Mouse (Mus musculus): ENCODE measurements around the gene Primpol. TPM values are rescaled to one million over a fixed set of nuclear protein-coding genes. Genes with fewer than 3 reads are reported as not detected.

Gene Primpol
- 11.2 and 14.2 TPM in 2 replicates for polyA plus RNA-seq (2016; fragmentation: Nextera tagmentation; extraction: Ambion mirVana)

GRCm38 (mm10) chr8:46616879-46617689 is at the start of gene Primpol, which contains the start of gene Casp3:
Gene Primpol, minus strand, starts transcription at chr8:46617212.
Gene Casp3, plus strand, starts transcription at chr8:46617291.
- H3K4me2 ChIP-seq, result peak within 1 kb of the TSS; percentile 88
- ATAC-seq (ENCODE audit: insufficient number of reproducible peaks, low FRiP score), result peak; percentile 98

DNA sequence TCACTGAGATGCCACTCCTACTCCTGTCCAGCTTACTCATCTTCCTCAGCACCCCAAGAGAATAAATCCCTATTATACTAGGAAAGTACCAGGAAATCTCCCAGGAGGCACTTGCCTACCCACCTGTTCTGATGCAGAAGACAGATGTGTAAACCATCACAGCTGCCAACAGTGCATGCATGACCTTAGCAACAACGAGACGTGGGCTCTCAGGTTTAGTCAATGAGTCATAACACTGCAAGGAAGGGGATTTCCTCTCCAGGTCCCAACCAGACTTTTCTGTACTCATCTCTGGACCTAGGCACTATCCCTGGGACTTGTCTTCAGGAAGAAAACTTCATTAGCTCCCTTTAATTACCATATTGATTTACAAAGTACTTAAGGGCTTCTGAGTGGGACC is 38.9 kb upstream of the Primpol start:
- no peaks in the 10 kb centered on the region for H3K9me3 ChIP-seq (replicated peaks)
- H3K4me2 ChIP-seq, result no peak overlapping the region
- H3K27me3 ChIP-seq (replicated peaks), result no peaks in the 10 kb centered on the region
- H3K36me3 ChIP-seq, result no peaks in the 10 kb centered on the region
- no peaks in the 10 kb centered on the region for H3K4me1 ChIP-seq (replicated peaks)
- no peak overlapping the region for H3K4me3 ChIP-seq
- no peak overlapping the region for H3K9ac ChIP-seq
- no peak for ATAC-seq (ENCODE audit: insufficient number of reproducible peaks, low FRiP score)
- 75% methylated on average over 2 of the region's 2 CpGs for WGBS
- H3K27ac ChIP-seq (ENCODE audit: poor library complexity, severe bottlenecking), result no peak overlapping the region

More at GRCm38 (mm10) chr8:46616879-46617689, at the start of gene Primpol, which contains the start of gene Casp3:
- H3K4me3 ChIP-seq, result peak within 1 kb of the TSS; percentile 81
- H3K27me3 ChIP-seq (replicated peaks), result no peaks in the 10 kb centered on the region
- peak within 1 kb of the TSS; percentile 79 for H3K9ac ChIP-seq
- H3K27ac ChIP-seq (ENCODE audit: poor library complexity, severe bottlenecking), result peak within 1 kb of the TSS; percentile 83
- peaks cover 19% of the 10 kb centered on the region for H3K4me1 ChIP-seq (replicated peaks)
- under 1% methylated on average over 53 of the region's 54 CpGs for WGBS
- no peaks in the 10 kb centered on the region for H3K36me3 ChIP-seq
- H3K9me3 ChIP-seq (replicated peaks), result no peaks in the 10 kb centered on the region

DNA sequence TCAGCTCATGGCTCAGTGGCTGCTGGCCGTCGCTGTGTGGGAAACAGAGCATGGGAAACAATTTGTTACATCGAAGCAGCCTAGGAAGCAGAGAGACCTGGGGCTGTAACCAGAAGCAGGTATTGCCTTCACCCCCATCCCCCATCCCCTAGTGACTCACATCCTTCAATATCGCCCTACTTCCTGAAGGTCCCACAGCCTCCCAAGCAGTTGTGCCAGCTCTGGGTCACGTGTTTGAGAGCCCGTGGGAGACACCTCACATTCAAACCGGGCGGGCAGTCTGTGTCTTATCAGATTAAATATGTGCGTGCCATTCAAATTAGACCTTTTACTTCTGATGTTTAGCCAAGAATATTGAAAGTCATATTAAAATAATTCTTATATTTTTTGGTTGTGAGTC is 34.9 kb upstream of the Primpol start:
- 60% methylated on average over 9 of the region's 9 CpGs for WGBS
- no peaks in the 10 kb centered on the region for H3K9me3 ChIP-seq (replicated peaks)
- no peak overlapping the region for H3K27ac ChIP-seq (ENCODE audit: poor library complexity, severe bottlenecking)
- no peak overlapping the region for H3K4me3 ChIP-seq
- H3K4me2 ChIP-seq, result no peak overlapping the region
- no peaks in the 10 kb centered on the region for H3K4me1 ChIP-seq (replicated peaks)
- no peaks in the 10 kb centered on the region for H3K36me3 ChIP-seq
- no peak overlapping the region for H3K9ac ChIP-seq
- ATAC-seq (ENCODE audit: insufficient number of reproducible peaks, low FRiP score), result no peak
- H3K27me3 ChIP-seq (replicated peaks), result no peaks in the 10 kb centered on the region

DNA sequence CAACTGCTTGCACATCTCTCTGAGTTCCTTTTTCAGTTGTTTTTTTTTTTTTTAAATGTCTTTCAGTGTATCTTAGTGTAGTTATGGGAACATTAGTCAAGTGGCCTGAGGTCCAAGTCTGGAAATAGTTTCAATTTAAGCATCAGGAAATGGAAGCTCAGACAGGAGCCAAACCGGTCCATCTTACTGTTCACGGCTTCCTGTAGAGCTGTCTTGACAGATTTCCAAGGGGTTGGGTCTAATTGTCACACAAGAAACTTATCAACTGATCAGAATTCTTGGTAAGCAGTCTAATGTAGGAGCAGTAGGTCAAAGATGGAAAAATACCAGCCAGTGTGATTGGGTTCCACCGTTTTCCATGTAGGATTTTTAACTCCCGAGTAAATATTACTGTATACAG is 31.4 kb upstream of the Primpol start:
- Histone ChIP-seq H3K9ac (no peak overlapping the region), H3K27me3 (replicated peaks) (no peaks in the 10 kb centered on the region), H3K4me1 (replicated peaks) (no peaks in the 10 kb centered on the region), H3K4me3 (no peak overlapping the region), H3K4me2 (no peak overlapping the region), H3K9me3 (replicated peaks) (no peaks in the 10 kb centered on the region), H3K27ac (ENCODE audit: poor library complexity, severe bottlenecking) (no peak overlapping the region), H3K36me3 (no peaks in the 10 kb centered on the region)
- 76% methylated on average over 4 of the region's 4 CpGs for WGBS
- ATAC-seq (ENCODE audit: insufficient number of reproducible peaks, low FRiP score), result no peak

DNA sequence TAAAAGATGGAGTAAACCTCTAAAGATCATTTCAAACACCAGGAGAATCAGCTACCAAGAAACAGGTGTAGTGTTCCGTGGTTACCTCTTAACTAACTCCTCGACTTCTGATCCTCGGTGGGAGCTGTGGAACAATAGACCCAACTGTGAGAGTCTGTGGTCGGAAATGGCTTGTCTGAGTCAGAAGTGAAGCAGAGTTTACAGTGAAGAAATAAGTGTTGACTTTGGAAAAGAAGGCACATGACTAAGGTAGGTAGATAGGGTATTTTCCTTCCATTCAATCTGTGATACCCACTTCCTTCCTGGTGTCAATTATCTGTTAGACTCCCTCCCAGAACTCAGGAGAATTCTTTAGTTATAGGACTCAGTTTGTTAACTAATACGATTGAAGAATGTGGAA is 24.3 kb upstream of the Primpol start:
- no peak for ATAC-seq (ENCODE audit: insufficient number of reproducible peaks, low FRiP score)
- Histone ChIP-seq H3K36me3 (peaks cover 20% of the 10 kb centered on the region), H3K4me2 (no peak overlapping the region), H3K27ac (ENCODE audit: poor library complexity, severe bottlenecking) (0 out of 2 replicates have a peak overlapping the region, but pooled peaks have one; percentile 29), H3K9ac (no peak overlapping the region), H3K4me3 (no peak overlapping the region), H3K4me1 (replicated peaks) (0 out of 2 replicates have a peak, but pooled peaks cover 8% of the 10 kb centered on the region), H3K27me3 (replicated peaks) (no peaks in the 10 kb centered on the region), H3K9me3 (replicated peaks) (no peaks in the 10 kb centered on the region)
- WGBS, result 56% methylated on average over 5 of the region's 5 CpGs

GRCm38 (mm10) chr8:46639852-46640251 is 22.8 kb upstream of the Primpol start:
- Histone ChIP-seq H3K27me3 (replicated peaks) (no peaks in the 10 kb centered on the region), H3K4me1 (replicated peaks) (0 out of 2 replicates have a peak, but pooled peaks cover 8% of the 10 kb centered on the region), H3K4me2 (no peak overlapping the region), H3K27ac (ENCODE audit: poor library complexity, severe bottlenecking) (peak overlapping the region; percentile 35; the same call in 1 of the 2 replicates), H3K4me3 (no peak overlapping the region), H3K9me3 (replicated peaks) (no peaks in the 10 kb centered on the region), H3K36me3 (peaks cover 34% of the 10 kb centered on the region), H3K9ac (no peak overlapping the region)
- WGBS, result 71% methylated on average over 5 of the region's 5 CpGs
- ATAC-seq (ENCODE audit: insufficient number of reproducible peaks, low FRiP score), result 0 out of 2 replicates have a peak, but pooled peaks have one; percentile 58

DNA sequence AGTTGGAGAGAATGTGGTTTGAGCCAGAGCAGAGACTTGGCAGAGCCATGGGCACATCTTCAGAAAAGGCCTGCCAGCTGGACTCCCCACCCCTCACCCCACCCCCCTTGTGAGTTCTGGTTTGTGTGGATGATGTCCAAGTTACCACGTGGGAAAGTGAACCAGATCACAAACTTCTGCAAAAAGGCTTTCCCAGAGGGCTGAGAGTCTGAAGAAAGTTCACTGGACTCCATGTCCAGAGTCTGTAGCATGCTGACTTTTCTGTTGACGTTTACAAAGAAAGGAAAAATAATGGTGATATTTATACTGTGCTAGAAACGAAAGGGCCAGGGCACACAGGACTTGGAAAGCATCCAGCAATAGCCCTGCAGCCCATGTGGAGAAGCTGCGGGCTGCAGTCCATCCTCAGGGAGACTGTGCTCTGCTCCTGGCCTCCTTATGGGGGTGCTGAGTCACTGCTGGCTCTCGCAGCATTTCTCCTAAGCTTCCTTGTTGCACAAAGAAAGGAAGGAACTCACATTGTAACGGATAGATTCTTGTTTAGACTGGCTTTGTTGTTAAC is 22.1 kb upstream of the Primpol start:
- WGBS, result 44% methylated on average over 6 of the region's 6 CpGs
- Histone ChIP-seq H3K27me3 (replicated peaks) (no peaks in the 10 kb centered on the region), H3K4me1 (replicated peaks) (0 out of 2 replicates have a peak, but pooled peaks cover 8% of the 10 kb centered on the region), H3K9me3 (replicated peaks) (no peaks in the 10 kb centered on the region), H3K36me3 (peaks cover 40% of the 10 kb centered on the region), H3K27ac (ENCODE audit: poor library complexity, severe bottlenecking) (peak overlapping the region; percentile 53; the same call in 1 of the 2 replicates), H3K4me3 (no peak overlapping the region), H3K4me2 (no peak overlapping the region), H3K9ac (no peak overlapping the region)
- ATAC-seq (ENCODE audit: insufficient number of reproducible peaks, low FRiP score), result peak; percentile 87

DNA sequence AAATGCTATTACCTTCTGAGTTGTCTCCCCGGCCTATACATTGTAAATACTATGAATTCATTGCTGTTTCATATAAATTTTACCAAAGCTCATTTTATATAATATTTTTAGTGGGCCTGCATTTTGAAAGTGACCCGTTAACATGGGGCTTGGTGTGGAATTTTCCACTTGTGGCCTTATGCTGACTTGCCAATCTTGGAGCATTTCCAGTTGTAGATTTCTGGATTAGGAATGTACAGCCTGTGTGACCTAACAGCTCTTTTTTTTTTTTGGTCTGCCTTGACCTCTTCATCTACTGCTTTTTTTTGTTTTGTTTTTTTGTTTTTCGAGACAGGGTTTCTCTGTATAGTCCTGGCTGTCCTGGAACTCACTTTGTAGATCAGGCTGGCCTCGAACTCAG is 13.9 kb upstream of the Primpol start:
- no peak overlapping the region for H3K4me2 ChIP-seq
- ATAC-seq (ENCODE audit: insufficient number of reproducible peaks, low FRiP score), result no peak
- no peaks in the 10 kb centered on the region for H3K9me3 ChIP-seq (replicated peaks)
- no peak overlapping the region for H3K9ac ChIP-seq
- H3K4me3 ChIP-seq, result no peak overlapping the region
- 87% methylated on average over 4 of the region's 4 CpGs for WGBS
- H3K27ac ChIP-seq (ENCODE audit: poor library complexity, severe bottlenecking), result no peak overlapping the region
- peaks cover 43% of the 10 kb centered on the region for H3K36me3 ChIP-seq
- no peaks in the 10 kb centered on the region for H3K27me3 ChIP-seq (replicated peaks)
- peaks cover 5% of the 10 kb centered on the region for H3K4me1 ChIP-seq (replicated peaks)

DNA sequence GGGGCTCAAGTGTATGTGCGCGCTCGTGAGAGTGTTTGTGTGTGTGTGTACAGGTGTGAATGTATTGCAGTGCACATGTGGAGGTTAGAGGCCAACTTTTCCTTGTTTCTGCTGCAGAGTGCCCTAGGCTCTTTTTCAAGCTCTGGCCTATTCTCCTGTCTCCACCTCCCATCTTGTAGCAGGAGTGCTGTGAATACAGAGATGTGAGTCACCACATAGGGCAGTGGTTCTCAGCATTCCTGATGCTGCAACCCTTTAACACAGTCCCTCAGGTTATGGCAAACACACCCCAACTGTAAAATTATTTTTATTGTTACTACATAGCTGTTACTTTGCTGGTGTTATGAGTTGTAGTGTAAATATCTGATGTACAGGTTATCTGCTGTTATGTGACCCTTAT is 13.4 kb upstream of the Primpol start:
- H3K36me3 ChIP-seq, result peaks cover 38% of the 10 kb centered on the region
- no peaks in the 10 kb centered on the region for H3K9me3 ChIP-seq (replicated peaks)
- no peaks in the 10 kb centered on the region for H3K27me3 ChIP-seq (replicated peaks)
- H3K9ac ChIP-seq, result no peak overlapping the region
- WGBS, result 86% methylated on average over 3 of the region's 3 CpGs
- H3K4me3 ChIP-seq, result no peak overlapping the region
- H3K4me1 ChIP-seq (replicated peaks), result peaks cover 7% of the 10 kb centered on the region
- H3K27ac ChIP-seq (ENCODE audit: poor library complexity, severe bottlenecking), result no peak overlapping the region
- H3K4me2 ChIP-seq, result no peak overlapping the region
- ATAC-seq (ENCODE audit: insufficient number of reproducible peaks, low FRiP score), result no peak

DNA sequence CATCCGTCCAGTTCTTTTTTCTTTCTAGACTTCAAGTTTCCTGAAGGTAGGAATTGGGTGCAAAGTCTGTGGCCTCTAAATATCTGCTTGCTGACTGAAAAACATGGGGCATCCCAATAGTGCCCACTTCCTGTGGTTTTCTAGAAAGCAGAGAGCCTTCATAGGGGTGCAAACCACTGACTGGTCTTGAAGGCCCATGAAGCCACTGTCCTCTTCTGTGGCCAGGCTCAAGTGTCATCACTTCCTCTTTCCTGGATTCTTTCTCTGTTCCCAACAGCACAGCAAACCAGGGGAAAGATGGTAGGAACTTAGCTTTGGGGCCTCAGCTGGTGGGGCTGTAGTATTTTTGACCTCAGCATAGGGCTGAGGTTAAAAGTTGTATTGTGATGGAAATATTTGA is 11.6 kb upstream of the Primpol start:
- no peak overlapping the region for H3K27ac ChIP-seq (ENCODE audit: poor library complexity, severe bottlenecking)
- H3K9ac ChIP-seq, result no peak overlapping the region
- ATAC-seq (ENCODE audit: insufficient number of reproducible peaks, low FRiP score), result no peak
- H3K36me3 ChIP-seq, result peaks cover 22% of the 10 kb centered on the region
- H3K4me1 ChIP-seq (replicated peaks), result peaks cover 7% of the 10 kb centered on the region
- H3K4me2 ChIP-seq, result no peak overlapping the region
- H3K9me3 ChIP-seq (replicated peaks), result no peaks in the 10 kb centered on the region
- H3K4me3 ChIP-seq, result no peak overlapping the region
- no peaks in the 10 kb centered on the region for H3K27me3 ChIP-seq (replicated peaks)
- 87% methylated on average over 1 of the region's 1 CpGs for WGBS

GRCm38 (mm10) chr8:46627881-46628280 is 10.9 kb upstream of the Primpol start:
- no peak overlapping the region for H3K27ac ChIP-seq (ENCODE audit: poor library complexity, severe bottlenecking)
- no peak for ATAC-seq (ENCODE audit: insufficient number of reproducible peaks, low FRiP score)
- 74% methylated on average over 7 of the region's 7 CpGs for WGBS
- peaks cover 16% of the 10 kb centered on the region for H3K36me3 ChIP-seq
- no peak overlapping the region for H3K9ac ChIP-seq
- no peak overlapping the region for H3K4me2 ChIP-seq
- no peak overlapping the region for H3K4me3 ChIP-seq
- no peaks in the 10 kb centered on the region for H3K9me3 ChIP-seq (replicated peaks)
- H3K4me1 ChIP-seq (replicated peaks), result peaks cover 7% of the 10 kb centered on the region
- no peaks in the 10 kb centered on the region for H3K27me3 ChIP-seq (replicated peaks)

All from heart, embryonic 12.5 days (tissue).